Mouse (Mus musculus) neutrophil, adult 83 days (primary cell): ENCODE results near the gene Gm8334. TPM values are rescaled to one million over a fixed set of nuclear protein-coding genes. Genes with fewer than 3 reads are reported as not detected.

Experiments
- total RNA-seq, 2 experiments: library from RNA; stranded (reverse); gene quantifications; one replicate each; pipeline ENCODE4 v1.2.4; 2023

Gm8334 gene
- not detected for total RNA-seq

DNA sequence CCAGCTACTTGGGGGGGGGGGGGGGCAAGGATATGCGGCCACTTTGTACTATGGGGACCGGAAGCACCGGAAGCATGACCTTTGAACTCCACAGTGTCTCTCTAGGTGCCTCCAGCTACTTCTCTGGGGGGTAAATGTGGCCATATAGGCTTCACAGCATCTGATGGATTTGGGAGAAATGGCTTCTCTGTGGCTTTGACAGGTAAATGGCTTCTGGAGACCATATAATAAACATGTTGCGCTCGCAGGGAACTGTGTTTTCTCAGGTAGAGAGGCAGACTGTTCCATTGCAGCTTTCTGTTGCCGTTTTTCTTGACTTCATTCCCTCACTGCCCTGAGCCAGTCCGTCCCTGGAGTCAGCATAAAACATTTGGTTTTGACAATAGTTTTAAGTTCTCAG, at the start of gene Gm8334:
Gene Gm8334 (minus strand): TSS at position 101 of the 400 bp plus-strand sequence.

DNA sequence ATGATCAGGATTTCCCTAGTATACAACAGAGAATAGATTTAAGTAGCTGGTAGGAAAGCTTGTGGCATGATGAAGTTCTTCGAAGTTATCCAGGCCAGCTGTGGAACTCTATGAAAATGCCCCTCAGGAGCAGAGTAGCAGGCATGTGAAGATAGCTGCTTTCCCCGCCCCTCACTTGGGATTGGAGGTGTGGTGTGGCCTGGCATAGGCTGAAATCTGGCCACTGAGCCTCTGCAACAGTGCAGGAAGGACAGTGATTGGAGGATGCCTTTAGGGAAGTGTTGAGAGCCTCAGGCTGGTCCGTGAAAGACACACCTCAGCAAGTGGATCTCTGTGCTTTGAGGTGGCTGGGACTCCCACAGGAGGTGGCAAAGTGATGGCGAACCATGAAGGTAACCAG, 48.3 kb upstream of the Gm8334 start, which contains the start of gene Gm15127:
Gene Gm15127 (plus strand): TSS at position 301 of the 400 bp plus-strand sequence.

Other genes starting within 250 kb of the Gm8334 start
- gene Gm15114, start 126.2 kb downstream of the Gm8334 start, total RNA-seq = not detected
- gene Gm15127, start 48.4 kb upstream of the Gm8334 start, total RNA-seq = not detected
- not detected for gene Luzp4, start 242.5 kb upstream of the Gm8334 start, total RNA-seq